Mouse (Mus musculus) midbrain, embryonic 12.5 days (tissue): ENCODE data around the gene Iqub. TPM values are rescaled to one million over a fixed set of nuclear protein-coding genes. Genes with fewer than 3 reads are reported as not detected.

Experiments
- ATAC-seq: fragments of 200-750 bp; cut with Nextera tagmentation; 2 replicates; pipeline ENCODE4 v1.8.0; 2017; ENCODE audit warnings: low read depth, moderate TSS enrichment, moderate library complexity; ENCODE audit not compliant: low FRiP score
- H3K27ac ChIP-seq: fragments of 300-500 bp; sonication (generic); replicated peaks from 2 replicates; pipeline ENCODE4 v1.5.1; 2016; ENCODE audit warnings: mild to moderate bottlenecking
- H3K27me3 ChIP-seq: fragments of 300-500 bp; sonication (generic); 2 replicates; pipeline ENCODE4 v1.6.1; 2016; ENCODE audit warnings: mild to moderate bottlenecking
- H3K36me3 ChIP-seq: fragments of 300-500 bp; sonication (generic); 2 replicates; pipeline ENCODE4 v1.6.1; 2016
- H3K4me1 ChIP-seq: fragments of 300-500 bp; sonication (generic); 2 replicates; pipeline ENCODE4 v1.6.1; 2016
- H3K4me2 ChIP-seq: fragments of 300-500 bp; sonication (generic); replicated peaks from 2 replicates; pipeline ENCODE4 v1.6.1; 2016; ENCODE audit warnings: mild to moderate bottlenecking, moderate library complexity
- H3K4me3 ChIP-seq: fragments of 300-500 bp; sonication (generic); 2 replicates; pipeline ENCODE4 v1.5.1; 2016; ENCODE audit warnings: mild to moderate bottlenecking
- H3K9ac ChIP-seq: fragments of 300-500 bp; sonication (generic); replicated peaks from 2 replicates; pipeline ENCODE4 v1.6.1; 2016; ENCODE audit warnings: mild to moderate bottlenecking, moderate library complexity
- H3K9me3 ChIP-seq: fragments of 300-500 bp; sonication (generic); 2 replicates; pipeline ENCODE4 v1.6.1; 2016; ENCODE audit warnings: mild to moderate bottlenecking
- WGBS: fragments of 180-500 bp; shearing (Covaris S2); methylation state at CpG from one replicate; pipeline ENCODE4 v1.1.7; 2016; 5-methylcytosine and 5-hydroxymethylcytosine counted together
- polyA plus RNA-seq: library from polyadenylated mRNA; unstranded; fragments of >200 nt; fragmentation: Nextera tagmentation; extraction: Ambion mirVana; gene quantifications from 2 replicates; pipeline ENCODE4 v1.2.1, GENCODE M21; 2016

Iqub gene
- polyA plus RNA-seq, 1 experiment from 2014 or later, result 0.06 TPM

DNA sequence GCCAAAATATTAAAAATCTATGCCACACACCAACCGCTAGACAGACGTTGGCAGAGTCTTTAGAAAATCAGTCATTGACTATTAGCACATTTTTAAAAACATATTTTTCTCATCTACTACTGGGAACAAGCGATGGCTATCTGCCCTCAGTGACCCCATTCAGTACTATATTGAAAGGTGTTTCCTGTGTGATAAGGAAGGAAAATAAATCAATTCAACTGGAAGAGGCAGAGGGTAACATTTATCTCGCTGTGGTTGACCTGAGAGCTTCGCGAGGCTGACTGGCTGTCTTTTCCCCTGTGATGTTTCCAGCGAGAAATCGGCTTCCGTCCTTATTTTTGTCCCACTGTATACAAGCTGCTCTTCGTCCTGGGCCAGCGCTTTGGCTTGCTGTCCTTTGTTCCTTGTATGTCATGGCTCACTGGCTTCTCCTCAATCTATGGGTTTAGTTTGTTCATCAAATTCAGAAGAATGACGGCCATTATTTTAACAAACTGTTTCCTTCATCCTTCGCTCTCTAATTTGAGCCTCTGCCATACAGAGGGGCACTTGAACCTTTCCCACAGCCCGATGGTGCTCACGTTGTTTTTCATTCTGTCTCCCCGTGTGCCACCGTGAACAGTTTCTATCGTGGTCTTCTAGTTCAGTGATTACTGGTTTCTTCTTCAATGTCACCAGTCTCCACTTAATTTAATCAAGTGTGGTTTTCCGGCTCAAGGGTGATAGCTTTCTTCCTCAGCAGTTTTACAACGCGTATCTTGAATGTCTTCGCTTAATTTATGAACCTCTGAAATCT, 63.6 kb downstream of the Iqub start:
- no peak for ATAC-seq
- no peaks in the 10 kb centered on the region for H3K4me1 ChIP-seq
- 89% methylated on average over 22 of the region's 22 CpGs for WGBS
- H3K27me3 ChIP-seq, result no peaks in the 10 kb centered on the region
- no peak overlapping the region for H3K9ac ChIP-seq
- no peaks in the 10 kb centered on the region for H3K9me3 ChIP-seq
- no peak overlapping the region for H3K27ac ChIP-seq
- no peak overlapping the region for H3K4me3 ChIP-seq
- no peaks in the 10 kb centered on the region for H3K36me3 ChIP-seq
- no peak overlapping the region for H3K4me2 ChIP-seq

DNA sequence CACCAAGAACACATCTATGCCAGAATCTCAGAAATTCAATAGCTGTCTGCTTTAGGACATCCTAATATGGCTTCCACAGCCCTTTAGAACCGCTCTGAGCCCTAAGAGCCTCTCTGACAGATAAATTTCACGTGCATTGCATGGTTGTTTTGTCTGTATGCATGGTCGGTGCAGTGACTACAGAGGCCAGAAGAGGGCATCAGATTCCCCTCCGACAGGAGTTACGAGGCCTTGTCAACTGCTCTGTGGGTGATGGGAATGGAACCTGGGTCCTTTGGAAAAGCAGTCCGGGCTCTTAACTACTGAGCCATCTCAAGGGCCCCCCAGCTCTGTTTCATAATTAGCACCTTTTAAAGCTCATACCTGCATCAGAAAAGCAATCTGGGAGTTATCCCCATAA, 64.6 kb downstream of the Iqub start:
- H3K36me3 ChIP-seq, result no peaks in the 10 kb centered on the region
- H3K4me3 ChIP-seq, result no peak overlapping the region
- H3K9me3 ChIP-seq, result no peaks in the 10 kb centered on the region
- H3K4me1 ChIP-seq, result no peaks in the 10 kb centered on the region
- no peak overlapping the region for H3K9ac ChIP-seq
- H3K4me2 ChIP-seq, result no peak overlapping the region
- ATAC-seq, result no peak
- no peak overlapping the region for H3K27ac ChIP-seq
- WGBS, result 87% methylated on average over 6 of the region's 6 CpGs
- no peaks in the 10 kb centered on the region for H3K27me3 ChIP-seq

DNA sequence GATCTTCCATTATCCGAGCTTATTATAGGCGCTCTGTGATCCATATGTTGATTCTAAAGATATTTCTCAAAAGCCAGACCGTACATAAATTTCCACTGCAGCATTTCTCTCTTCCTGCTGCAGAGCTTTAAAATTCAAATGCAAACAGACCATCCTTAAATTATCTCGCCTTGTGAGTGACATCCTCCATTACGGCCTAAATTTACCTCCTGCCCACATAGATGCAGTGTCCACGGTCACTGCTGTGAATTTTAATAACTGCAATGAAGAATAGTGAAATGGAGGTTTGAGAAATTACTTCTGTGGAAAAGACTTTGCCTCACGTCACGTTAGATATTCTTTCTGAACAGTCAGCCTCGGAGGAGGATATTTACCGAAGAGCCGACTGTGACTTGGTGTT, 98.8 kb downstream of the Iqub start:
- H3K27ac ChIP-seq, result no peak overlapping the region
- no peaks in the 10 kb centered on the region for H3K27me3 ChIP-seq
- no peaks in the 10 kb centered on the region for H3K9me3 ChIP-seq
- no peak for ATAC-seq
- no peaks in the 10 kb centered on the region for H3K36me3 ChIP-seq
- no peak overlapping the region for H3K9ac ChIP-seq
- no peak overlapping the region for H3K4me3 ChIP-seq
- WGBS, result 89% methylated on average over 11 of the region's 11 CpGs
- H3K4me1 ChIP-seq, result no peaks in the 10 kb centered on the region
- no peak overlapping the region for H3K4me2 ChIP-seq

DNA sequence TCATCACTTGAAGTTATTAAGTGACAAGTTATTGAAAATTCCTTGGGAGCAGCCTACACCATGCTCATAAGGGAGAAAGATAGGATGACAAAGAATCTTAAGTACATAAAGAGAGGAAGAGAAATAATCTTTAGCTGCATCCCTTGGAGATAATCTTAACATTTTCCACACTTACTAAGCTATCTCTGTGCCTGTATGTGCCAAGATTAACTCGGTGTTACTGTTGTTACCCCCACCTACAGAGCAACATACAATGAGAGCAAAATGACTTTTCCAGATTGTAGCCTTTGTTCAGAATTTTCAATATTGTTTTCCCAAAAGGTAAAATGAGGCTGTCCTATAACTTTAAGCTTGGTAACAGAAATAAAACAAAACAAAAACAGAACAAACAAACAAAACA, 99.4 kb downstream of the Iqub start:
- Histone ChIP-seq H3K4me2 (no peak overlapping the region), H3K9ac (no peak overlapping the region), H3K36me3 (no peaks in the 10 kb centered on the region), H3K4me3 (no peak overlapping the region), H3K27me3 (no peaks in the 10 kb centered on the region), H3K27ac (no peak overlapping the region), H3K9me3 (no peaks in the 10 kb centered on the region), H3K4me1 (no peaks in the 10 kb centered on the region)
- 85% methylated on average over 1 of the region's 1 CpGs for WGBS
- ATAC-seq, result no peak

DNA sequence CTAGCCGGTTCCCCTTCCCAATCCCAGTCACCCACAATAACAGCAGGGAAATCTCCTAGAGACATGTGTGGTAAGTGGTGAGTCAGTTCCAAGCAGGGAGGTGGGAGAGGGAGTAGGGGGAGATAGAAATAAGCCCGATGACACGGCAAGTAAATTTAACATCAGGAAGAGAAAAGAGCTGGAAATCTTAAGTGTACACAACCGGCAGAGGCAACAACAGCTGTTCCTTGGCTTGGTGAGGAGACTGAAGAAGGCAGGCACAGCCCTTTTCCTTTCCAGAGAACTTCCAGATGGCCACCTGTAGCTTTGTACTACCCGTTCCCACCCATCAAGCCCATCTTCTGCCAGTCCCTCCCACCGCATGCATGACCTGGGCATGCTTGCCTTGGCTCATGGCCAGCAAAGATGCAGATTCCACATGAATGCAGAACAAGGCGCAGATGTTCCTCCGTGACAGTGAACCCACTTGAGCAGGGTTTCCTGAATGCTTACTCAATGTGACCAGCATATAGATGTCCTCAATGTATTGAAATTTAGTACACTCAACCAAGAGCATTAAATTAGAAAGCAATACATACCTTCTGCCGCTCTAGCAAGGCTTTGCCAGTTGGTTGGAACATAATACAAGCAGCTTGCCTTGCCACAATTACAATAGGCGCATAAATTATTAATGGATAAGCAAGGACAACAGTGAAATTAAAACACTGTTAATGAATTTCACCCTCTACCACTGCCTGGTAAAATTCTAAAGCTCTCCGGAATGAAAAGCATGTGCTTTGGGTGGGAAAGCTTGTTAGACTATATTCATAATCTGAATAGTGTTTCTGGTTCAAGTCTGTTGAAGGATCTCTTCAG, 106.1 kb downstream of the Iqub start:
- ATAC-seq, result peak; percentile 74
- H3K4me3 ChIP-seq, result no peak overlapping the region
- WGBS, result 80% methylated on average over 11 of the region's 11 CpGs
- no peaks in the 10 kb centered on the region for H3K4me1 ChIP-seq
- no peaks in the 10 kb centered on the region for H3K9me3 ChIP-seq
- H3K9ac ChIP-seq, result no peak overlapping the region
- no peak overlapping the region for H3K4me2 ChIP-seq
- no peak overlapping the region for H3K27ac ChIP-seq
- H3K36me3 ChIP-seq, result no peaks in the 10 kb centered on the region
- no peaks in the 10 kb centered on the region for H3K27me3 ChIP-seq

DNA sequence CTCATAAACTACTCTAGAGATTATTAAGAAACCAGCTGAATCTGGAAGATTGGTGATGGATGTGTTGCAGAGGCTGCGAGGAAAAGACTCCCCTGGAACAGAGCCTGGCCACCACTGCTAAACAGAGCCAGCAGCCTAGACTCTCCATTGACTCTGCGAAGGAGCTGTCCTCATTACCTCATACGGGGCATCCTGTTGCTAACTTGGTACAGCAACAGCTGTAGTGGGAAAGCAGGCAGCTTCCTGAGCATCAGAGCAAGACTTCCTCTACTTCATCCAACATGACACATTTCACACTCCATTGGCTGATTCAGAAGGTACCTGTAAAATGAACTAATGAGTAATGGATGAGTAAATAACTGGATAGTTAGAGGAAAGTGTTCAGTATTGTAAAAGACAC, 107.1 kb downstream of the Iqub start:
- Histone ChIP-seq H3K9ac (no peak overlapping the region), H3K36me3 (no peaks in the 10 kb centered on the region), H3K27me3 (no peaks in the 10 kb centered on the region), H3K4me2 (no peak overlapping the region), H3K9me3 (no peaks in the 10 kb centered on the region), H3K4me3 (no peak overlapping the region), H3K27ac (no peak overlapping the region), H3K4me1 (no peaks in the 10 kb centered on the region)
- no peak for ATAC-seq
- 78% methylated on average over 3 of the region's 3 CpGs for WGBS

DNA sequence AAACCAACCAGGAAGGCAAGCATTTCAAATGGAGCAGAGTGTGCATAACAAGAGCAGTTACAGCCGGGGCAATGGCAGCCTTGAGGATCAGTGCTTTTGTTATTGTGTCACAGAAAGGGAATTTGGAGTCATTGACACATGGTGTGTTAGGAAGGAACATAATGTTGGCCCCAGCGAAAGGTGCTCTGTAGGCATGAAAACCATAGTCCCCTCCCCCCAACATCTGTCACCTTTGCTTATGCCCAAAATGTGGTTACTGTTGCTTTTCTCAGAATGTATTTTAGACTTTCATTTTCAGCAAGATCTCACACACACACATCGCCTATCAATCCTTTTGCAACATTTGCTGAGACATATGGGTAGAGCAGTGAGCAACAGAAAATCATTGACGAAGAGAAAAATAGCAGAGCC, 117.6 kb downstream of the Iqub start:
- Histone ChIP-seq H3K4me1 (no peaks in the 10 kb centered on the region), H3K4me2 (no peak overlapping the region), H3K27me3 (no peaks in the 10 kb centered on the region), H3K9me3 (no peaks in the 10 kb centered on the region), H3K36me3 (no peaks in the 10 kb centered on the region), H3K4me3 (no peak overlapping the region), H3K27ac (no peak overlapping the region), H3K9ac (no peak overlapping the region)
- ATAC-seq, result no peak
- WGBS, result 88% methylated on average over 4 of the region's 4 CpGs

Other genes starting within 250 kb of the Iqub start
- gene Ndufa5, start 12.9 kb upstream of the Iqub start, polyA plus RNA-seq, result 274 and 286 TPM in 2 replicates
- not detected in 2 replicates for gene Asb15, start 13.1 kb upstream of the Iqub start, polyA plus RNA-seq
- not detected in 2 replicates for gene Lmod2, start 82.7 kb upstream of the Iqub start, polyA plus RNA-seq
- 72.9 and 76.2 TPM in 2 replicates for gene Wasl, start 149.9 kb upstream of the Iqub start, polyA plus RNA-seq
- not detected in 2 replicates for gene Hyal6, start 218.2 kb upstream of the Iqub start, polyA plus RNA-seq
- gene Hyal4, start 233.3 kb upstream of the Iqub start, polyA plus RNA-seq, result not detected in 2 replicates